Mouse (Mus musculus) left cerebral cortex, postnatal 14 days (tissue): ENCODE data around the gene Arhgap23. TPM values are rescaled to one million over a fixed set of nuclear protein-coding genes. Genes with fewer than 3 reads are reported as not detected.
A peak's percentile ranks its signal among the peaks of the same experiment; 100 is the strongest.

ENCODE experiments used
- DNase-seq, 2 experiments: peaks; one replicate each; pipeline ENCODE4 v3.0.0; 2021 to 2022; ENCODE audit warnings: low spot score in 2 of 2, mixed read lengths in 1 of 2
- intact Hi-C: fragments of 180-260 bp; cut with DNase I; formaldehyde crosslinking; loops from one replicate; pipeline ENCODE4 v1.15.1; 2025
- total RNA-seq, 2 experiments: library from RNA; stranded (reverse); gene quantifications; 2 replicates each; pipeline ENCODE4 v1.2.3; 2021

The Arhgap23 gene
- total RNA-seq, 2 experiments from 2014 or later = 70.1 to 71.4 TPM

- no peak for DNase-seq
- intact Hi-C loops = loop anchor here (5.0 kb wide), 1 partner anchor 43 kb away; no protein-coding TSS in a partner anchor
Measured at GRCm38 (mm10) chr11:97450305-97450922, 35.1 kb downstream of the Arhgap23 start.

- intact Hi-C loops = loop anchor here (5.0 kb wide), 1 partner anchor 44 kb away; no protein-coding TSS in a partner anchor
- no peak for DNase-seq
Measured at GRCm38 (mm10) chr11:97451625-97452024, 36.3 kb downstream of the Arhgap23 start.

GRCm38 (mm10) chr11:97457120-97457519 lies 41.8 kb downstream of the Arhgap23 start:
- no peak for DNase-seq
- intact Hi-C loops = no loop called here

GRCm38 (mm10) chr11:97461307-97461820 lies 46.0 kb downstream of the Arhgap23 start:
- intact Hi-C loops = no loop called here
- DNase-seq = no peak

- intact Hi-C loops = no loop called here
Measured at GRCm38 (mm10) chr11:97462538-97462937, 47.2 kb downstream of the Arhgap23 start.

GRCm38 (mm10) chr11:97463166-97463565 lies 47.8 kb downstream of the Arhgap23 start:
- intact Hi-C loops = no loop called here

More at GRCm38 (mm10) chr11:97462538-97462937, 47.2 kb downstream of the Arhgap23 start:
- DNase-seq = no peak

GRCm38 (mm10) chr11:97463991-97464390 lies 48.7 kb downstream of the Arhgap23 start:
- intact Hi-C loops = no loop called here
- no peak for DNase-seq

More at GRCm38 (mm10) chr11:97463166-97463565, 47.8 kb downstream of the Arhgap23 start:
- DNase-seq = no peak

GRCm38 (mm10) chr11:97465957-97466356 lies 50.6 kb downstream of the Arhgap23 start:
- intact Hi-C loops = loop anchor here (5.0 kb wide), 1 partner anchor 34 kb away; no protein-coding TSS in a partner anchor
- DNase-seq = no peak

GRCm38 (mm10) chr11:97466444-97467160 lies 51.3 kb downstream of the Arhgap23 start:
- intact Hi-C loops = loop anchor here (5.0 kb wide), 1 partner anchor 34 kb away; no protein-coding TSS in a partner anchor
- DNase-seq = no peak

GRCm38 (mm10) chr11:97468639-97469287 lies 53.4 kb downstream of the Arhgap23 start:
- peak; percentile 80 to 89 for DNase-seq
- intact Hi-C loops = loop anchor here (1.0 to 5.0 kb wide), 2 partner anchors 36 to 59 kb away; no protein-coding TSS in a partner anchor

- intact Hi-C loops = loop anchor here (1.0 to 5.0 kb wide), 2 partner anchors 38 to 61 kb away; no protein-coding TSS in a partner anchor
- no peak for DNase-seq
Measured at GRCm38 (mm10) chr11:97469828-97470227, 54.5 kb downstream of the Arhgap23 start.

GRCm38 (mm10) chr11:97471276-97471675 lies 55.9 kb downstream of the Arhgap23 start:
- intact Hi-C loops = no loop called here
- no peak for DNase-seq

- intact Hi-C loops = loop anchor here (5.0 kb wide), 1 partner anchor 146 kb away; no protein-coding TSS in a partner anchor
- peak; percentile 86 to 88 for DNase-seq
Measured at GRCm38 (mm10) chr11:97476334-97477095, 61.2 kb downstream of the Arhgap23 start.

- intact Hi-C loops = loop anchor here (5.0 kb wide), 1 partner anchor 145 kb away; no protein-coding TSS in a partner anchor
- DNase-seq = no peak
Measured at GRCm38 (mm10) chr11:97477431-97477830, 62.1 kb downstream of the Arhgap23 start.

- no peak for DNase-seq
- intact Hi-C loops = loop anchor here (5.0 kb wide), 1 partner anchor 144 kb away; no protein-coding TSS in a partner anchor
Measured at GRCm38 (mm10) chr11:97478345-97478744, 63.0 kb downstream of the Arhgap23 start.

GRCm38 (mm10) chr11:97479085-97479484 lies 63.8 kb downstream of the Arhgap23 start:
- no peak for DNase-seq
- intact Hi-C loops = loop anchor here (5.0 kb wide), 1 partner anchor 143 kb away; no protein-coding TSS in a partner anchor

- intact Hi-C loops = loop anchor here (5.0 kb wide), 1 partner anchor 142 kb away; no protein-coding TSS in a partner anchor
- DNase-seq = no peak
Measured at GRCm38 (mm10) chr11:97479824-97480223, 64.5 kb downstream of the Arhgap23 start.

- intact Hi-C loops = loop anchor here (5.0 kb wide), 1 partner anchor 142 kb away; the partner anchor contains the start of gene Epop
- no peak for DNase-seq
Measured at GRCm38 (mm10) chr11:97485661-97486060, 70.3 kb downstream of the Arhgap23 start.
